Mouse (Mus musculus): Measurements from ENCODE around the gene Bach2.

DNA sequence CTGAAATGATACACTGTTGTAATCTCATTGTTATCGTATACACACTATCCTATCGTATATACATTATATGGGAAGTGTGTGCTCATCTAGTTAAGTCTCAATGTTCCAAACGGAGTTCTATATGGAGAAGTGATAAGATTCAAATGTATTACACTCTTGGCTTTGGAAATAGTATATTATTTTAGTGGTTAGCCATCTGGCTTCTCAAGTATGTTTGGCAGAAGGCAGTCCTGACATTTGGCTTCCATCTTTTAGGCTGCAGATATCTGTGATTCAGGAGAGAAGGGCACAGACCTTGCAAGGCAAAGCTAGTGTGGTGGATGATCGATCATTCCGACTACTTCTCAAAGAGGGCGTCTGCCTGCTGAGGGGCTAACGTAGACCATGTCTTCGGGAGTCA lies 47.8 kb downstream of the Bach2 start:
- TF ChIP-seq POLR2A (IDR thresholded peaks at IDR 0.05; ENCODE audit: low read depth, low read length) (no peak), CTCF (IDR thresholded peaks at IDR 0.05; ENCODE audit: extremely low read depth, insufficient read depth, insufficient read length, insufficient replicate concordance) (no peak)

All from spleen, adult 2 months (tissue).